Mouse (Mus musculus) thymus, adult 2 months (tissue): Measurements from ENCODE around the gene Cftr.

Source experiments
- CTCF ChIP-seq: fragments of 200-500 bp; IDR thresholded peaks from 2 replicates; pipeline ENCODE4 v1.5.1; 2012; ENCODE audit warnings: mild to moderate bottlenecking, control low read depth, low read length, moderate library complexity, borderline replicate concordance; ENCODE audit not compliant: control insufficient read depth, poor library complexity, insufficient read depth; ENCODE audit errors: extremely low read depth
- POLR2A ChIP-seq: fragments of 200-500 bp; IDR thresholded peaks from 2 replicates; pipeline ENCODE4 v1.6.1; 2012; ENCODE audit warnings: mild to moderate bottlenecking, low read length, control low read depth, moderate library complexity; ENCODE audit not compliant: control insufficient read depth, poor library complexity, insufficient read depth; ENCODE audit errors: extremely low read depth

- TF ChIP-seq CTCF (no peak), POLR2A (no peak)
These were observed 134.6 kb downstream of the Cftr start for GRCm38 (mm10) chr6:18305130-18305529.
